Mouse (Mus musculus) midbrain, postnatal 0 days (tissue): ENCODE data around the gene Marc2. TPM values are rescaled to one million over a fixed set of nuclear protein-coding genes. Genes with fewer than 3 reads are reported as not detected.

Source experiments
- ATAC-seq: fragments of 200-750 bp; cut with Nextera tagmentation; 2 replicates; pipeline ENCODE4 v1.8.0; 2017; ENCODE audit warnings: moderate number of reproducible peaks, mild to moderate bottlenecking, moderate TSS enrichment, moderate library complexity; ENCODE audit not compliant: low FRiP score
- DNase-seq: peaks from one replicate; pipeline ENCODE4 v3.0.0-alpha.2; 2015; ENCODE audit warnings: low spot score
- H3K27ac ChIP-seq: fragments of 300-500 bp; sonication (generic); 2 replicates; pipeline ENCODE4 v1.5.1; 2014; ENCODE audit warnings: low read depth, mild to moderate bottlenecking, low read length, mixed read lengths
- H3K27me3 ChIP-seq: fragments of 300-500 bp; sonication (generic); 2 replicates; pipeline ENCODE4 v1.6.1; 2014; ENCODE audit warnings: low read length, control low read depth, mixed read lengths; ENCODE audit not compliant: insufficient read depth
- H3K36me3 ChIP-seq: fragments of 300-500 bp; sonication (generic); 2 replicates; pipeline ENCODE4 v1.6.1; 2014; ENCODE audit warnings: low read length, control low read depth, mixed read lengths; ENCODE audit not compliant: insufficient read depth
- H3K4me1 ChIP-seq: fragments of 300-500 bp; sonication (generic); 2 replicates; pipeline ENCODE4 v1.6.1; 2014; ENCODE audit warnings: mild to moderate bottlenecking, control low read depth, antibody characterized with exemption, low read length, mixed read lengths; ENCODE audit not compliant: insufficient read depth
- H3K4me2 ChIP-seq: fragments of 300-500 bp; sonication (generic); 2 replicates; pipeline ENCODE4 v1.6.1; 2014; ENCODE audit warnings: low read depth, mild to moderate bottlenecking, low read length, mixed read lengths; ENCODE audit not compliant: poor library complexity, severe bottlenecking
- H3K4me3 ChIP-seq: fragments of 300-500 bp; sonication (generic); 2 replicates; pipeline ENCODE4 v1.5.1; 2014; ENCODE audit warnings: low read depth, mild to moderate bottlenecking, low read length, moderate library complexity
- H3K9ac ChIP-seq: fragments of 300-500 bp; sonication (generic); replicated peaks from 2 replicates; pipeline ENCODE4 v1.6.1; 2014; ENCODE audit warnings: mild to moderate bottlenecking, low read length, moderate library complexity, mixed read lengths; ENCODE audit not compliant: poor library complexity, severe bottlenecking
- H3K9me3 ChIP-seq: fragments of 300-500 bp; sonication (generic); 2 replicates; pipeline ENCODE4 v1.6.1; 2016; ENCODE audit warnings: low read length, control low read depth
- CTCF ChIP-seq: IDR thresholded peaks from 2 replicates; pipeline ENCODE4 v1.5.1; 2016; ENCODE audit warnings: antibody characterized with exemption, mild to moderate bottlenecking
- WGBS: fragments of 180-500 bp; shearing (Covaris S2); extraction: QIAGEN DNeasy Blood & Tissue Kit; methylation state at CpG from one replicate; pipeline ENCODE4 v1.1.7; 2014; 5-methylcytosine and 5-hydroxymethylcytosine counted together
- polyA plus RNA-seq: library from polyadenylated mRNA; unstranded; fragments of >200 nt; fragmentation: Nextera tagmentation; extraction: Ambion mirVana; gene quantifications from 2 replicates; pipeline ENCODE4 v1.2.1, GENCODE M21; 2015
- total RNA-seq: library from RNA; depleted of rRNA; stranded (reverse); fragments of >200 nt; gene quantifications from 2 replicates; pipeline ENCODE4 v1.2.3, GENCODE M21; 2014

The Marc2 gene
- total and polyA plus RNA-seq, 2 experiments from 2014 or later: 46.3 to 121 TPM

- WGBS: 22% methylated on average over 11 of the region's 11 CpGs
- Histone ChIP-seq H3K27ac (no peak overlapping the region), H3K4me2 (peak overlapping the region; percentile 29; the same call in 1 of the 2 replicates), H3K9me3 (no peaks in the 10 kb centered on the region), H3K9ac (no peak overlapping the region), H3K4me1 (no peaks in the 10 kb centered on the region), H3K4me3 (no peak overlapping the region), H3K27me3 (no peaks in the 10 kb centered on the region), H3K36me3 (no peaks in the 10 kb centered on the region)
- peak; percentile 86 for TF ChIP-seq CTCF
- DNase-seq (peak; percentile 79), ATAC-seq (peak; percentile 64; the same call in 1 of the 2 replicates)
Observed at GRCm38 (mm10) chr1:184825093-184825492, 21.2 kb downstream of the Marc2 start.

DNA sequence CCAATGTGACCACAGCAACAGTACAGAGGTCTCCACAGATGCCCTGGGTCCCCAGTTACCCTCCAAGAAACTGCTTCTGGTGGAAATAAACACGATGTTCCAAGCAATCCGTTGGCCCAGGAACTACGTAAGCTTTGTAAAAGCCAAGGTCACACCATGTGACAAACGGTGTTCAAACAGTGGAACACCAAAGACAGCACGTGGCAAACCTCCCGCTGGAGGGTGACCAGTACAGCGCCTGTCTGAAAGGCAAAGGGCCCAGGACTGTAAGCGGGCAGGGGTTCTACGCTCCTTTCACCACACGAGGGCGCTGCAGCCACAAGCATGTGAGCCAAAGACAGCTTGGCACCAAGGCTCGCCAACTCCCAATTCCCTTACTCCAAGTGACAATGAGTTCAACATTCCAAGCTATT is 21.8 kb downstream of the Marc2 start:
- Histone ChIP-seq H3K4me1 (no peaks in the 10 kb centered on the region), H3K4me3 (no peak overlapping the region), H3K9me3 (no peaks in the 10 kb centered on the region), H3K4me2 (peak overlapping the region; percentile 29), H3K27me3 (no peaks in the 10 kb centered on the region), H3K9ac (0 out of 2 replicates have a peak overlapping the region, but pooled peaks have one; percentile 3), H3K27ac (no peak overlapping the region), H3K36me3 (no peaks in the 10 kb centered on the region)
- peak; percentile 95 for DNase-seq
- 4% methylated on average over 12 of the region's 12 CpGs for WGBS
- peak; percentile 86 for ATAC-seq
- peak; percentile 96 for TF ChIP-seq CTCF

GRCm38 (mm10) chr1:184822678-184823077 is 23.6 kb downstream of the Marc2 start:
- 15% methylated on average over 11 of the region's 11 CpGs for WGBS
- Histone ChIP-seq H3K4me3 (no peak overlapping the region), H3K36me3 (no peaks in the 10 kb centered on the region; the same call in 1 of the 2 replicates), H3K27ac (no peak overlapping the region), H3K4me1 (no peaks in the 10 kb centered on the region), H3K4me2 (peak overlapping the region; percentile 30), H3K9ac (no peak overlapping the region), H3K27me3 (no peaks in the 10 kb centered on the region), H3K9me3 (no peaks in the 10 kb centered on the region)
- ATAC-seq (no peak), DNase-seq (peak; percentile 22)
- TF ChIP-seq CTCF: no peak

GRCm38 (mm10) chr1:184817768-184818167 is 28.5 kb downstream of the Marc2 start:
- ATAC-seq (no peak), DNase-seq (no peak)
- WGBS: 87% methylated on average over 6 of the region's 6 CpGs
- Histone ChIP-seq H3K27me3 (no peaks in the 10 kb centered on the region), H3K27ac (no peak overlapping the region), H3K36me3 (no peaks in the 10 kb centered on the region; the same call in 1 of the 2 replicates), H3K4me1 (no peaks in the 10 kb centered on the region), H3K9ac (no peak overlapping the region), H3K4me3 (no peak overlapping the region), H3K9me3 (no peaks in the 10 kb centered on the region), H3K4me2 (no peak overlapping the region)
- peak; percentile 40 for TF ChIP-seq CTCF

- 83% methylated on average over 8 of the region's 8 CpGs for WGBS
- no peaks in the 10 kb centered on the region for H3K4me1 ChIP-seq
- ATAC-seq: no peak
Observed at GRCm38 (mm10) chr1:184811716-184812250, 34.5 kb downstream of the Marc2 start.

DNA sequence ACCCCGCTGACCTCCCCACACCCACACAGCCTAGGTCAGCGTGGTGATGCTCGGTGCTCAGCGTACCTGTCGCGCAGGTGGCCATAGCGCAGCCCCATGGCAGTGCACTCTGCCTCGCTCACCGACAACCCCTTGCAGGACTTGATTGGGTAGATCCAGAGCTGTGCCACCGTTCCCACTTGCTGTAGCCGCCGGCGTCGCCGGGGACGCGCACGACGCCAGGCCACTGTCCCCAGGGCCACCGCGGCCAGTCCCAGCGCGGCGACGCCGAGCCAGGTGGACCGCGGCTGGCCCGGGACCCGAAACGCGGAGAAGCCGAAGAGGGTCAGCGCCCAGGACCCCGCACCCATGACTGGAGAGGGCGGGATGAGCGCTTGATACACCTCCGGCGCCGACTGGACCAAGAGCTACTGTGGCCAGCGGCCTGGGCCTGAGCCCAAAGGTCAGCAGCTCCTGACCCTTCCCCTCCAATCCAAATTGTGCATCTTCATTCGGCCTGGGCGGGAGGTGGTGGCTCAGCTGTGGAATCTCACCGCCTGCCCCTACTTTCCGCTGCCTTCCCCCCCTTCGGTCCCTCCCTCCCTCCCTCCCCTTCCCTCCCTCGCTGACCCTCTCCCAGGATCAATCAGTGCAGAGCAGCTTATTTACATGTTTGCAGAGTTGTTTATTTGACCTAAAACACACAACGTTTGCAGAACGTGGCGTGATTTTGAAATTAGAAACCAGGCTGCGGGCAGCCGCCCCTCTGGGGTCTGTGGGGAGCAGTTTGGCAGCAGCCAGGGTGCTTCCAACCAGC is 35.3 kb downstream of the Marc2 start, which contains the start of gene Marc1:
Marc1 (minus strand) TSS at position 534 of the 796 bp plus-strand sequence.
- Histone ChIP-seq H3K27me3 (peaks cover 7% of the 10 kb centered on the region; the same call in 1 of the 2 replicates), H3K9ac (peak within 1 kb of the TSS; percentile 48), H3K4me2 (peak within 1 kb of the TSS; percentile 67), H3K9me3 (no peaks in the 10 kb centered on the region), H3K4me3 (peak within 1 kb of the TSS; percentile 35), H3K36me3 (0 out of 2 replicates have a peak, but pooled peaks cover 3% of the 10 kb centered on the region), H3K27ac (no peak within 1 kb of the TSS), H3K4me1 (no peaks in the 10 kb centered on the region)
- ATAC-seq (no peak), DNase-seq (no peak)
- TF ChIP-seq CTCF: no peak
- 8% methylated on average over 51 of the region's 52 CpGs for WGBS

More at GRCm38 (mm10) chr1:184811716-184812250, 34.5 kb downstream of the Marc2 start:
- Histone ChIP-seq H3K9me3 (no peaks in the 10 kb centered on the region), H3K27me3 (peaks cover 7% of the 10 kb centered on the region; the same call in 1 of the 2 replicates), H3K4me3 (no peak overlapping the region), H3K4me2 (no peak overlapping the region), H3K27ac (no peak overlapping the region), H3K36me3 (0 out of 2 replicates have a peak, but pooled peaks cover 3% of the 10 kb centered on the region), H3K9ac (no peak overlapping the region)
- DNase-seq: no peak
- TF ChIP-seq CTCF: no peak
